18 mouse cellular contexts compared by ENCODE assay signal in genomic region chr11:8715775-8716174, GRCm38 (mm10). TPM values are rescaled to one million over a fixed set of nuclear protein-coding genes. Genes with fewer than 3 reads are reported as not detected.
DNase-seq lines count a peak whose midpoint lies in the region; ATAC-seq lines count a peak whose summit lies in the region.
"Had no signal": no experiment of that assay in that cellular context is flagged by ENCODE, and none has a peak within 500 bp of the region (broad histone marks: within the 10 kb centered on the region; RNA-seq: fewer than 3 reads in every experiment).

No protein-coding gene starts in this region.

- no peaks in the 10 kb centered on the region for H3K36me3 ChIP-seq in heart, embryonic 10.5 days
- H3K36me3 ChIP-seq in heart, embryonic 12.5 days: no peaks in the 10 kb centered on the region
- no peaks in the 10 kb centered on the region for H3K36me3 ChIP-seq in kidney, embryonic 16.5 days (ENCODE audit: insufficient read depth, low read length)
- H3K36me3 ChIP-seq: forebrain, embryonic 15.5 days; hindbrain, embryonic 13.5 days; lung, embryonic 15.5 days had no signal

- no peak overlapping the region for H3K4me3 ChIP-seq in heart, embryonic 10.5 days
- H3K4me3 ChIP-seq in heart, embryonic 12.5 days: no peak overlapping the region
- no peak overlapping the region for H3K4me3 ChIP-seq in kidney, embryonic 16.5 days (ENCODE audit: low read length)
- H3K4me3 ChIP-seq: erythroblast, embryonic 14.5 days; forebrain, embryonic 15.5 days; hindbrain, embryonic 13.5 days; lung, embryonic 15.5 days had no signal

- DNase-seq in heart, embryonic 10.5 days (ENCODE audit: low spot score): peak; percentile 36
- DNase-seq in kidney, postnatal 14 days: no peak
- peak; percentile 23 for DNase-seq in testis, postnatal 10 days (ENCODE audit: low spot score)
- DNase-seq in testis, postnatal 14 days (ENCODE audit: low spot score): no peak
- no peak for DNase-seq in thymus, postnatal 14 days
- DNase-seq: adrenal gland, postnatal 14 days; cerebellum, adult 2 months; kidney, adult 9 months; layer of hippocampus, adult 9-11 months; right cerebral cortex, postnatal 25 days; thymus, postnatal 36 days had no signal

- H3K9me3 ChIP-seq in heart, embryonic 10.5 days: no peaks in the 10 kb centered on the region
- H3K9me3 ChIP-seq in heart, embryonic 12.5 days (replicated peaks): no peaks in the 10 kb centered on the region
- H3K9me3 ChIP-seq in kidney, embryonic 16.5 days (ENCODE audit: low read length): no peaks in the 10 kb centered on the region
- H3K9me3 ChIP-seq: forebrain, embryonic 15.5 days; hindbrain, embryonic 13.5 days; lung, embryonic 15.5 days had no signal

- WGBS in heart, embryonic 10.5 days: 78% methylated on average over 2 of the region's 2 CpGs
- 70% methylated on average over 2 of the region's 2 CpGs for WGBS in heart, embryonic 12.5 days
- WGBS in kidney, embryonic 16.5 days: 65% methylated on average over 2 of the region's 2 CpGs

- H3K4me2 ChIP-seq in heart, embryonic 12.5 days: no peak overlapping the region
- no peak overlapping the region for H3K4me2 ChIP-seq in kidney, embryonic 16.5 days (replicated peaks; ENCODE audit: low read depth, low read length)
- H3K4me2 ChIP-seq: forebrain, embryonic 15.5 days; hindbrain, embryonic 13.5 days; lung, embryonic 15.5 days had no signal

- 0 out of 2 replicates have a peak overlapping the region, but pooled peaks have one; percentile 22 for H3K27ac ChIP-seq in heart, embryonic 10.5 days
- H3K27ac ChIP-seq in heart, embryonic 12.5 days (ENCODE audit: poor library complexity, severe bottlenecking): no peak overlapping the region
- H3K27ac ChIP-seq in kidney, embryonic 16.5 days (ENCODE audit: low read length): peak overlapping the region; percentile 57
- H3K27ac ChIP-seq: forebrain, embryonic 15.5 days; hindbrain, embryonic 13.5 days; lung, embryonic 15.5 days; stomach, postnatal 0 days had no signal

- no peaks in the 10 kb centered on the region for H3K27me3 ChIP-seq in heart, embryonic 10.5 days (ENCODE audit: insufficient read depth, poor library complexity, severe bottlenecking)
- no peaks in the 10 kb centered on the region for H3K27me3 ChIP-seq in heart, embryonic 12.5 days (replicated peaks)
- no peaks in the 10 kb centered on the region for H3K27me3 ChIP-seq in kidney, embryonic 16.5 days (ENCODE audit: insufficient read depth, low read length)
- H3K27me3 ChIP-seq: forebrain, embryonic 15.5 days; hindbrain, embryonic 13.5 days; lung, embryonic 15.5 days had no signal

- H3K4me1 ChIP-seq in heart, embryonic 10.5 days: peaks cover 23% of the 10 kb centered on the region
- peaks cover 21% of the 10 kb centered on the region for H3K4me1 ChIP-seq in heart, embryonic 12.5 days (replicated peaks)
- H3K4me1 ChIP-seq in kidney, embryonic 16.5 days (ENCODE audit: insufficient read depth, low read length): peaks cover 27% of the 10 kb centered on the region; the same call in 1 of the 2 replicates
- H3K4me1 ChIP-seq: forebrain, embryonic 15.5 days; hindbrain, embryonic 13.5 days; lung, embryonic 15.5 days had no signal

- no peak overlapping the region for H3K9ac ChIP-seq in heart, embryonic 12.5 days
- no peak overlapping the region; the same call in 1 of the 2 replicates for H3K9ac ChIP-seq in kidney, embryonic 16.5 days (replicated peaks; ENCODE audit: low read length)
- H3K9ac ChIP-seq: forebrain, embryonic 15.5 days; hindbrain, embryonic 13.5 days; lung, embryonic 15.5 days had no signal

- ATAC-seq in heart, embryonic 12.5 days (ENCODE audit: insufficient number of reproducible peaks, low FRiP score): no peak
- no peak for ATAC-seq in kidney, embryonic 16.5 days (ENCODE audit: low FRiP score, low TSS enrichment)
- ATAC-seq: forebrain, embryonic 15.5 days had no signal

RNA-seq across cellular contexts. Expression of gene Tns3, which starts 51.4 kb away (rescaled TPM):
- polyA plus RNA-seq in heart, embryonic 10.5 days (2016; fragmentation: Nextera tagmentation; extraction: Ambion mirVana): 12.7 and 17.0 TPM in 2 replicates
- 16.7 and 17.6 TPM in 2 replicates for polyA plus RNA-seq in heart, embryonic 12.5 days (2016; fragmentation: Nextera tagmentation; extraction: Ambion mirVana)
- polyA plus RNA-seq in kidney, embryonic 16.5 days (2015; fragmentation: Nextera tagmentation; extraction: Ambion mirVana): 31.5 and 32.7 TPM in 2 replicates

Comparison
In these comparisons a context has a peak if more than half of its experiments do, and no peak if none do; other contexts are left out.
1. DNase-seq: peak in heart, embryonic 10.5 days (single experiment) and testis, postnatal 10 days (single experiment); none in kidney, postnatal 14 days (single experiment), testis, postnatal 14 days (single experiment) and thymus, postnatal 14 days (single experiment).